ENCODE assay signal across 32 mouse cellular contexts in genomic region chr1:166268218-166268617, GRCm38 (mm10). TPM values are rescaled to one million over a fixed set of nuclear protein-coding genes. Genes with fewer than 3 reads are reported as not detected.
DNase-seq lines count a peak whose midpoint lies in the region; ATAC-seq and TF ChIP-seq lines count a peak whose summit lies in the region.
"Had no signal": no experiment of that assay in that cellular context is flagged by ENCODE, and none has a peak within 500 bp of the region (broad histone marks: within the 10 kb centered on the region; RNA-seq: fewer than 3 reads in every experiment).

No protein-coding gene starts in this region.

- no peak for TF ChIP-seq CTCF in lung, postnatal 0 days (IDR thresholded peaks at IDR 0.05)
- TF ChIP-seq CTCF in lung, adult 2 months (IDR thresholded peaks at IDR 0.05; ENCODE audit: insufficient read depth, low read length), result no peak

- TF ChIP-seq EP300 in lung, postnatal 0 days (IDR thresholded peaks at IDR 0.05), result peak; percentile 42; the same call in 1 of the 2 replicates

- peak; percentile 61 for DNase-seq in heart, adult 11 months
- DNase-seq in heart, adult 18-20 months, result no peak
- DNase-seq in lung, postnatal 0 days (ENCODE audit: low spot score), result peak; percentile 21
- DNase-seq in lung, adult 2 months, result no peak
- no peak for DNase-seq in adrenal gland, adult (ENCODE audit: inconsistent age in 2 of 2, low spot score in 1 of 2)
- DNase-seq in hindbrain, embryonic 10.5 days (ENCODE audit: low spot score), result no peak
- DNase-seq: adrenal gland, adult 8-10 months; adrenal gland, postnatal 25 days; cerebellum, adult 2 months; cerebellum, adult 9-11 months; cerebellum, postnatal 25 days; embryo, embryonic 11 days; gastrocnemius, postnatal 25 days; heart, postnatal 14 days had no signal

- TF ChIP-seq POLR2A in lung, adult 2 months (IDR thresholded peaks at IDR 0.05; ENCODE audit: borderline replicate concordance, extremely low read depth, low read depth, low read length), result no peak

- no peak overlapping the region for H3K27ac ChIP-seq in lung, postnatal 0 days (ENCODE audit: low read length)
- no peak overlapping the region for H3K27ac ChIP-seq in hindbrain, embryonic 10.5 days
- H3K27ac ChIP-seq: embryonic facial prominence, embryonic 10.5 days; embryonic facial prominence, embryonic 13.5 days; forebrain, embryonic 12.5 days; forebrain, embryonic 15.5 days; heart, embryonic 10.5 days; heart, embryonic 13.5 days; hindbrain, embryonic 14.5 days; hindbrain, postnatal 0 days had no signal

- ATAC-seq in lung, postnatal 0 days, result no peak
- peak; percentile 86 for ATAC-seq in granulocyte monocyte progenitor cell, adult 5-6 weeks (replicated peaks; ENCODE audit: poor library complexity, severe bottlenecking)
- ATAC-seq in megakaryocyte progenitor cell, adult 5-6 weeks (replicated peaks; ENCODE audit: poor library complexity), result peak; percentile 60
- ATAC-seq: CD4-positive, CD25-positive, alpha-beta regulatory T cell, adult 4 months; forebrain, embryonic 15.5 days; hindbrain, postnatal 0 days; inflammation-experienced regulatory T-cells, adult 6 months; intestine, embryonic 16.5 days had no signal

- 66% methylated on average over 5 of the region's 5 CpGs for WGBS in lung, postnatal 0 days
- 68% methylated on average over 5 of the region's 5 CpGs for WGBS in lung, adult 2 months
- 92% methylated on average over 5 of the region's 5 CpGs for WGBS in hindbrain, embryonic 10.5 days

- no peaks in the 10 kb centered on the region for H3K4me1 ChIP-seq in lung, postnatal 0 days (ENCODE audit: insufficient read depth, low read depth, low read length)
- H3K4me1 ChIP-seq in lung, adult 2 months (ENCODE audit: control insufficient read depth, insufficient read depth, low read length), result 0 out of 2 replicates have a peak, but pooled peaks cover 3% of the 10 kb centered on the region
- H3K4me1 ChIP-seq in hindbrain, embryonic 10.5 days (replicated peaks), result 0 out of 2 replicates have a peak, but pooled peaks cover 5% of the 10 kb centered on the region
- H3K4me1 ChIP-seq: embryonic facial prominence, embryonic 13.5 days; forebrain, embryonic 15.5 days; heart, embryonic 10.5 days had no signal

- no peaks in the 10 kb centered on the region for H3K36me3 ChIP-seq in lung, postnatal 0 days (ENCODE audit: insufficient read depth, low read length)
- H3K36me3 ChIP-seq in hindbrain, embryonic 10.5 days, result peaks cover 87% of the 10 kb centered on the region
- H3K36me3 ChIP-seq: embryonic facial prominence, embryonic 13.5 days; heart, embryonic 10.5 days; heart, embryonic 13.5 days had no signal

- H3K9me3 ChIP-seq in lung, postnatal 0 days (ENCODE audit: low read length), result no peaks in the 10 kb centered on the region
- H3K9me3 ChIP-seq in hindbrain, embryonic 10.5 days, result no peaks in the 10 kb centered on the region
- H3K9me3 ChIP-seq: embryonic facial prominence, embryonic 10.5 days; embryonic facial prominence, embryonic 13.5 days; forebrain, embryonic 12.5 days; forebrain, embryonic 15.5 days; heart, embryonic 10.5 days; heart, embryonic 13.5 days had no signal

- H3K4me3 ChIP-seq in lung, postnatal 0 days (ENCODE audit: low read depth, low read length), result no peak overlapping the region
- H3K4me3 ChIP-seq in lung, adult 2 months (replicated peaks; ENCODE audit: extremely low read depth, low read depth, low read length), result no peak overlapping the region
- H3K4me3 ChIP-seq in hindbrain, embryonic 10.5 days, result no peak overlapping the region
- H3K4me3 ChIP-seq: embryonic facial prominence, embryonic 10.5 days; embryonic facial prominence, embryonic 13.5 days; erythroblast, embryonic 14.5 days; forebrain, embryonic 12.5 days; forebrain, embryonic 15.5 days; heart, embryonic 10.5 days; heart, embryonic 13.5 days had no signal

- no peak overlapping the region for H3K4me2 ChIP-seq in lung, postnatal 0 days (replicated peaks; ENCODE audit: low read depth, low read length)
- H3K4me2 ChIP-seq: embryonic facial prominence, embryonic 13.5 days; forebrain, embryonic 12.5 days; forebrain, embryonic 15.5 days; heart, embryonic 13.5 days; hindbrain, embryonic 14.5 days had no signal

- H3K9ac ChIP-seq in lung, postnatal 0 days (replicated peaks; ENCODE audit: low read depth), result no peak overlapping the region
- H3K9ac ChIP-seq: embryonic facial prominence, embryonic 13.5 days; forebrain, embryonic 12.5 days; forebrain, embryonic 15.5 days; heart, embryonic 13.5 days; hindbrain, embryonic 14.5 days had no signal

- no peaks in the 10 kb centered on the region for H3K27me3 ChIP-seq in lung, postnatal 0 days (replicated peaks; ENCODE audit: insufficient read depth, low read length)
- H3K27me3 ChIP-seq in hindbrain, embryonic 10.5 days (ENCODE audit: insufficient read depth, poor library complexity, severe bottlenecking), result no peaks in the 10 kb centered on the region
- H3K27me3 ChIP-seq: embryonic facial prominence, embryonic 13.5 days; forebrain, embryonic 12.5 days; forebrain, embryonic 15.5 days; heart, embryonic 13.5 days had no signal

RNA-seq across cellular contexts. Expression of gene Ildr2, which starts 14.3 kb away (rescaled TPM):
- total RNA-seq in heart, adult 18-20 months (2021), result 1 to 10 TPM; 2.2 to 3.8 TPM
- 0.79 and 1.1 TPM in 2 replicates for polyA plus RNA-seq in lung, postnatal 0 days (2015; fragmentation: Nextera tagmentation; extraction: Ambion mirVana)
- polyA plus RNA-seq in lung, adult 2 months (2012; rRNA removed), result 1.1 and 2.3 TPM in 2 replicates
- not detected in 2 replicates for total RNA-seq in granulocyte monocyte progenitor cell, adult 5-6 weeks (2014; fragmentation: Nextera tagmentation)
- not detected in 2 replicates for total RNA-seq in granulocyte monocyte progenitor cell, adult 5-6 weeks (2017)
- not detected in 2 replicates for total RNA-seq in megakaryocyte progenitor cell, adult 5-6 weeks (2015)
- total RNA-seq in megakaryocyte progenitor cell, adult 5-6 weeks (2017), result not detected in 2 replicates
- 6.3 and 8.1 TPM in 2 replicates for polyA plus RNA-seq in hindbrain, embryonic 10.5 days (2016; fragmentation: Nextera tagmentation; extraction: Ambion mirVana)
- total RNA-seq: MEL had no signal
- polyA plus RNA-seq: CD4-positive, CD25-positive, alpha-beta regulatory T cell, adult 4 months; erythroblast, embryonic 14.5 days; inflammation-experienced regulatory T-cells, adult 6 months had no signal

RNA-seq across cellular contexts. Expression of gene Mael, which starts 29.7 kb away (rescaled TPM):
- not detected for total RNA-seq in heart, adult 18-20 months (2021)
- polyA plus RNA-seq in lung, postnatal 0 days (2015; fragmentation: Nextera tagmentation; extraction: Ambion mirVana), result not detected in 2 replicates
- not detected in 2 replicates for polyA plus RNA-seq in lung, adult 2 months (2012; rRNA removed)
- total RNA-seq in granulocyte monocyte progenitor cell, adult 5-6 weeks (2014; fragmentation: Nextera tagmentation), result not detected in 2 replicates
- total RNA-seq in granulocyte monocyte progenitor cell, adult 5-6 weeks (2017), result not detected in 2 replicates
- not detected in 2 replicates for total RNA-seq in megakaryocyte progenitor cell, adult 5-6 weeks (2015)
- not detected in 2 replicates for total RNA-seq in megakaryocyte progenitor cell, adult 5-6 weeks (2017)
- polyA plus RNA-seq in hindbrain, embryonic 10.5 days (2016; fragmentation: Nextera tagmentation; extraction: Ambion mirVana), result 0.09 TPM in 1 of 2 replicates, not detected in the other
- total RNA-seq: adrenal gland, adult 8-10 months; adrenal gland, postnatal 25 days; gastrocnemius, adult 8-10 months; gastrocnemius, postnatal 25 days; heart, postnatal 14 days; hindbrain, postnatal 0 days; MEL had no signal
- polyA plus RNA-seq: C2C12; CD4-positive, CD25-positive, alpha-beta regulatory T cell, adult 4 months; embryonic facial prominence, embryonic 10.5 days; embryonic facial prominence, embryonic 13.5 days; erythroblast, embryonic 14.5 days; forebrain, embryonic 12.5 days; forebrain, embryonic 15.5 days; heart, embryonic 13.5 days; hindbrain, embryonic 11.5 days; inflammation-experienced regulatory T-cells, adult 6 months; intestine, embryonic 16.5 days had no signal

Comparison
In these comparisons a context has a peak if more than half of its experiments do, and no peak if none do; other contexts are left out.
1. DNase-seq: peak in heart, adult 11 months (single experiment) and lung, postnatal 0 days (single experiment); none in heart, adult 18-20 months (0 of 2), lung, adult 2 months (single experiment), adrenal gland, adult (0 of 2) and hindbrain, embryonic 10.5 days (single experiment).